Mouse (Mus musculus) lung, postnatal 25 days (tissue): ENCODE measurements at regions not wholly inside any gene's neighbourhood (a gene's known extent, or its start where the extent isn't known, plus 50 kb on each side); places are given as distances from the start of the nearest gene placed in this dataset.

Source experiments
- DNase-seq: peaks from one replicate; pipeline ENCODE4 v3.0.0; 2022; ENCODE audit warnings: low spot score

DNA sequence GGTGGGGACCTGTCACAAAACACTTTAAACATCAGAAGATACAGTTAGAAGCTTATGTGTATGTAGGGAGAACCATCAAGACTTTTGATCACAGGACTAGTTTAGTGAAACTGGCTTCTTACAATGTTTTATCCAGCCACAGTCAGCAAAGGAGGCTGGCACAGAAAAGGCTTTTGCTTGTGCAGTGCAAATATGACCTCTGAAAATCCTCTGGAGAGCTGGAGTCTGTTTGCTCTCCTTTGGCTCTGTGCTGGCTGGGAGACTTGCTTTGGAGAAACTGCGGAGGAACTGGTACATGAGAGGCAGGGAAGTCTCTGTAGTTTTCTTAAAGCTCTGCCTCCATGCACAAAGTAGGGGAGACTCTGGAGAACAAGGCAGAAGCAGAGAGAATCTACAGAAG is 497.2 kb upstream of the Pdzrn3 start:
- no peak for DNase-seq

DNA sequence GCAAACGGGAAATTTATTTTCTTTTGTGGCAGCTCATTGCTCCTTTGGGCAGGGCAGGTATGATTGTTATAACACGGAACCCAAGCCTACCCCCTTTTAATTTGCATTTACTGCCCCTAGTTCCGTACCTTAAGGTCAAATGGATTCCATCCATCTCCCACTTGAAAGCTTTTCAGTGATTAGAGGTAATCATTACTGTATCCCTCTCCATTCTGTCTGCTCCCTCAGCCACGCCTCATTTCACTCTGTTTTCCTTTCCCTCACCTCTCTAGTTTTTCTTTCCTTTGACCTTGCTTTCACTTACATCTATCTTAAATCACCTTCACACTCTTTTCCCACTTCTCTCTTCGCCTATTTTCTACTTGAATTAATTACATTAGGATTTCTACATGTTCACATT is 481.2 kb upstream of the Pdzrn3 start:
- no peak for DNase-seq

DNA sequence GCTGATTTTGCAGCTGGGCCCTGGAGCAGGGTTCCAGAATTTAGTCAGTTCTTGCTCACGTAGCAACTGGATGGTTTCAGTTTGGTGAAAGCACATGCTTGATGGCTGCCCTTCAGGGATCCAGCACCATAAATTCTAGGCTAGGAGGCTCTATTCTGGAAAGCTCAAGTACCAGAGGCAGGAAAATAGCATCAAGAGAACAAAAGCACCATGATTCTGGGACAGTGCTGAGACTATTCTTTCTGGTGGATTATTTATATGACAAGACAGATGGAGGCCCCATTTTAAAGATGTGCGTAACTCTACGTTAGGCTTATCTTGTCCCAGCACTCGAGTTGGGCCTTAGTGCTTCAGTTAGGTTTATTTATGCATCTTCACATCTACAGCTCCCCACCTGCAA is 463.0 kb upstream of the Pdzrn3 start:
- no peak for DNase-seq

DNA sequence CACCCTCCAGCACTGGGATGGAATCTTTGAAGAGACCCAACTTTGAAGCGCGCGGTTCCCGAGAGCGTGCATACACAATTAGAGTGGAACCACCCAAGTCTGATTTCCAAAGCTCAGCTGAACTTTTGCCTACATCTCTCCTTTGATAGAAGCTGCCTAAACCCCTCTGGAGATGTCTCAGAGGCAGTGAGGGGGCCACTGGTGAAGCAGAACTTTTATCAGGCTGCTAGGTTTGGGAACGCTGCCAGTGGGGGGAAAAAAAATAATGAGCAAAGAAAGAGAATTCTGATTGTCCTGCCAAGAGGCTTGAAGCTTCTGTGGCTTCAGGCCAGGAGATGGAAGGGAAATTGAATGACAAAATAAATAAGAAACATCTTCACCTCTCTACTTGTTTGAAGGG is 459.9 kb upstream of the Pdzrn3 start:
- DNase-seq, result no peak

DNA sequence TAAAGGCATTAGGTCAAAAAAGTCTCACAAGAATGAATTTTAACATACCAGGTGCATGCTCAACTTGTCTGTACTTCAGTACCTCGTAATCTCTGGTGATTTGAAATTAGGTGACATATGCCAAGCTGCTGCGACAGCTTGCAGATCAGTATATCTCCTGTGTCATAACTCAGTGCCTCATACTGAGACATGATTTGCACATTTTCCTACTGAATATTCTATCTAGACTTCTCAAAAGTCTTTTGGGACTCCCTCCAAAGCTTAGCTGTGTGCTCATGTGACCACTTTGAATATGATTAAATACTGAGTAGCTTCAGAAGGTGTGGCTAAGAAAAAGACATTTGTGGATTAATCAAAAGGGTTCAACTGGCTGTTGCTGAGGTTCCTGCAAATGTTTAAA is 416.3 kb upstream of the Pdzrn3 start:
- no peak for DNase-seq

DNA sequence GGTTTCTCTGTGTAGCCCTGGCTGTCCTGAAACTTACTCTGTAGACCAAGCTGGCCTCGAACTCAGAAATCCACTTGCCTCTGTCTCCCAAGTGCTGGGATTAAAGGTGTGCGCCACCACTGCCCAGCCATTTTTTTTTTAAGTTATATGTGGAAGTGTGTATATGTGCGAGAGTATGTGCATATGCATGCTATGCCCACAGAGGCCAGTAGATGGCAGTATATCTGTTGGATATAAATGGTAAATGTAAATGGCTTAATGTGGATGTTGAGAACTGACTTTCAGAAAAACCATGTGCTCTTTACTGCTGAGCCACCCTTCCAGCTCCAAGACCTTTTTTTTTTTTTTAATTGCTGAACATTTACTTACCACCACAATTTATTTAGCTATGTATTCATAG is 400.2 kb upstream of the Pdzrn3 start:
- no peak for DNase-seq

DNA sequence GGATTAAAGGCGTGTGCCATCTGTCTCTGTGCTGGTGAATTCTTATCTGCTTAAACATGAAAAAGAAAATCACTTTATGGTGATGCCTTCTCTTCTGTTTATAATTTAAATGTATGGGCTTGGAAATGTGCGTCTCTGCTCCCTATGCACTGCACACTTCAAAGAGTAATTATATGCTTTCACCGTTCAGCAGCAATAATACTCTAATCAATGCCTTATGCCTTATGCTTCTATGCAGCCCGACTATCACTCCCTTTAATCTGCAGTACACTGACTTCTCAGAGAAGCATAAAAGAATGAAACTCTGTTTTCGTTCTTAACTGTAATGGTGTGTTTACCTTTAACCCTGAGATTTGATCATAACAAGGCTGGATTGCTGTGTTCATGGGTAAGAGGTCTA is 395.5 kb upstream of the Pdzrn3 start:
- DNase-seq, result no peak

DNA sequence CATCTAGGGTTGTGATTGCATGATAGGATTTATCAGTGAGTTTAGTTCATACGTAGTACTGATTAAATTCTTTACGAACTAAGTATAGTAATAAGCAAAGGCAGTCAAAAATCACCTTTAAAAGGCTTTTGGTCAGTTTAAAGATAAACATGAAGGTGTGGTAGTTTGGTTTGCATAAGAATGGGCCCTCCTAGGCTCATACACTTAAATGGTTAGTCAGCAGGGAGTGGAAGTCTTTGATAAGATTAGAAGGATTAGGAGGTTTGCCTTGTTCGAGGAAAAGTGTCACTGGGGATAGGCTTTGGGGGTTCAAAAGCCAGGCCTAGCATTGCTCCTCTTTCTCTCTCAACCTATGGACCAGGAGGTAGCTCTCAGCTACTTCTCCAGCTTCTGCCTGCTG is 357.4 kb upstream of the Pdzrn3 start:
- DNase-seq, result no peak

DNA sequence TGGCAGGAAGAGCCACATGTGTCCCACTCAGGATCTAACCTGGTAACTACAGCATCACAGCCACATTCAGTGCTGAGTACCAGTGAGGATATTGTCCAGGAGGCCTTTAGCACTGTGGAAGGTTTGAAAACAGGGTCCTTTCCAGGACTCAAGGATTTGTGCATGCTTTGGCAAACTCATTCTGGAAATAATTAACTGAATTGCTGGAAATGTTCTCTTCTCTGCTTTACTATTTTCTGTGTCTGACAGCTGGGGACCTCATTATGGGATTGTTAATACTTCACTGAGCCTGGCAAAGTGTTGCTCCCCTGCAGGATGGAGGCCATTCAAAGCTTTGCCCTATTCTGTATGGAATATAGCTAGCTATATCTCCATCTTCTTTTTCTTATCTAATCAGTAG is 342.8 kb upstream of the Pdzrn3 start:
- DNase-seq, result no peak

DNA sequence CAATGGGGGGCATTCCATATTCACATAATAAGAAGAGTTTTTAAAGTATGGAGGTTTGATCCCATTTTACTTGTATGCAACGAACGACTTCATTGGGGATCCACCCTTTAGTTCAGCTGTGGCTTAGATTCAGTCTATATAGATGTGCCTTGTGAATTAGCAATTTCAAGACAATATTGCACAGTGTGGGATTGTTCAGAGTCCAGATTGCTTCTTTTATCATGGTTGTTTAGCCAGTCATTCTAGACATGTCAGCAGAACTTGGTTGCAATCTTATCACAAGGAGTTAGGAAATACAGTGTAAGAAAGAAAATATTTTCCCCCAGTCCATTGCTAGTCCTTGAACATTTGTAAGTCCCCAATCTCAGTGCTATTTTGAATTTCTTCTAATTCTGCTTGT is 312.0 kb upstream of the Pdzrn3 start:
- no peak for DNase-seq

DNA sequence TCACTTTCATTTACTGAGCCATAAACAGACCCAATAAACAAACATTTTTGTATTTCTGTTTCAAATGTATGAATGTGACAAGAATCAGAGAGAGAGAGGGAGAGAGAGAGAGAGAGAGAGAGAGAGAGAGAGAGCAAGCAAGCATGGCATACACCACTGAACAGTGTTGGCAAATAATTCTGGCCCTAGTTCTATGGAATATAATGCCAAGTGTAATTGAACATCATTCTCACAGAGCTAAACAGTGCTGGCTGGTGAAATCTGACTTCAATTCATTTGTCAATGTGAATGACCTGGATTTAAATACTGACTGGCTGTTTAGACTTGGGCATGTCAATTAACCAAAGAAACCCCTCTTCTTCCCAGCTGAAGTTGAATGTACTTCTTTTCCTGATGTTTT is 308.9 kb upstream of the Pdzrn3 start:
- DNase-seq, result no peak

DNA sequence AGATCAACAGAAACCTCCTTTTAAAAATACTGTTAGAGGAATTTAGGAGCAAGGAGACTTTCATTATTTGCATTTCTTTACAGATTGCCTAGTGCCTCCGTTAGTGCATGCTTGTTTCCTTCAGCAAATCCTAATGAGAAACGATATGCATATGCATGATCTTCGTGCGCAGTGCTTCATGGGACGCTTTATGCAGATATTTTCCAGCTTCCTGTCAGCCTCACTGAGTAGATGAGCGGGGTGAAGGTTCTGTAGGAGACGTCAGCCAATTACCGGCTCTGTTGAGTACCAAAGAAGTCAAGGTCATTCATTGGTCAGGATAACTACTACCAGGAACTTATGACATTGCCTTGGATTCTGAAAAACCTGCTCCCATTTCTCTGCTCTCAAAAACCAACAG is 308.0 kb upstream of the Pdzrn3 start:
- no peak for DNase-seq

DNA sequence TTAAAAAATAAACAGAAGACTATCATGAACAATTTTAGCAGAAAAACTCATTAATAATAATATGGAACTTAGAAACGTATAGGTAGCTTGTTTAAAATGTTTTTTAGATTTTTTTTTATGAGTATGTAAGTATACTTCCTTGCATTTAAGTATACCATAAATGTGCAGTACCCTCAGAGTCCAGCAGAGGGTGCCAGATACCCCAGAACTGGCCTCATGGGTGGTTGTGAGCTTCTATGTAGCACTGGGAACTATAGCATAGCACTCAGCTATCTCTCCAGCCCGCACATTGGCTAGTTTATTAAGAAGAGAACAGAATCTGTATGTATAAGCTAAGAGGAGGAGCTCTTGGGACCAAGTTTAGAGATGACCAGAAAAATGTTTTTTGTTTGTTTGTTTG is 306.7 kb upstream of the Pdzrn3 start:
- DNase-seq, result no peak

DNA sequence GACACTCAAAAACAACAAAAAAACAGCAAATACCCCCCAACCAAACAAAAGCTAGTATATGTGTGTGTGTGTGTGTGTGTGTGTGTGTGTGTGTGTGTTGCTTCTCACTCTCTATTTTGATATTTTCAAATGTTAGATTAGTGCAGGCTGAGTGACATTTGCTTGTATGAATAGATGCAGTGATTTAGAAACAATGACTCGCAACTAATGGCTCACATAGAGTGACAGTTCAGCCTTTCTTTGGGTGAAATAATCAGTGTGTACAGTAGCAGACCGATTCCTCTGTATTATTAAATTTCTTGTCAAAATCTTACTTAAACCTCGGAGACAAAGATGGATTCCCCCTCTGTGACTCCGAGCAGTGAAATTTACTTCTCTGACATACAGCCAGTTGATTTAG is 297.1 kb upstream of the Pdzrn3 start:
- DNase-seq, result no peak

DNA sequence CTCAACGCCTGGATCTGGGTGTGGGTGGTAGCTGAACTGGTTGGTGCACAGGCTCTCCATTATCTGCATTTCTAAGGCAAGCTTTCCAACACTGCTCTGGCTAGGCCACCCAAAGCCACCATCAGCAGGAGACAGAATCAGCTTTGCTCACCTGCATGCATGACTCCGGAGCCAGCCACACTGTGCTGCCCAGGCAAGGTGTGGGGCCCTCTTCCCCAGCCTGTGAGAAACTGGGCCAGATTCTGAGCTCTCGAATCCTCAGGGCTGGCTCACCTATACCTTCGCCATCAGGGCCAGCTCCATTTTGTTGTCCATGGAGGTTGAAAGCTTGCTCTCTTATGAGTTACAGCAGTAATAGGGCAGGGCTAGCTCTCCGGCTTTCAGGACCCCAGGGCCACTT is 293.1 kb upstream of the Pdzrn3 start:
- no peak for DNase-seq

DNA sequence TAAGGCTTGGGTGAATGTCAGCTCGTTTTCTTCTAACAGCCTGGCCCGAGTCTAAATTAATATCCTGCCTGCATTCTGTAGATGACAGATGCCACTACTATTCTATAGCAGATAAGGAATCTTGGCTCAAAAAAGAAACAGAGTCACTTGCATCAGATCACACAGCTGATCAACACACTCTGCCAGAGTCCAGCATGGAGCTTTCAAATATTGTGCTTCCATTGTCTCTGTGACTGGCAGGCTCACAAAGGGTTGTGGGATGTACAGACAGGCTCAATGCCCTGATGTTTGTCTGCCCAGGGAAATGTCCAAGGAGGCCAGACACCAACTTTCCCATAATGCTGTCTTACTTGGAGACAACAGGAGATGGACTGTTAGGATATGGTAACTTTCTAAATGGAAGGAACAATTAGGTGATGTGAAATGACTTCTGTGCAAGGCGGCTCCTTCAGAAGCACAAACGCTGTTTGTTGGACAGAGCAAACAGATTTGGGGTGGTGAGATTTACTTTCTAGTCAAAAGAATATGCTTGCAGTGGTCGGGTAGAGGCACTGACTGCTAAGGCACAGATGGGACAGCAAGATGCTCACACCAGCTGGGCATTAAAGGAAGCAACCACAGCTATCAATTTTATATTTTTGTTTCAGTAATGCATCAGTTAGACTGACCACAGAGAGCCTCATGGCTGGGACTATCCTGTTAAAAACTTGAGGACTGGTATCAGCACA is 291.6 kb upstream of the Pdzrn3 start:
- no peak for DNase-seq

DNA sequence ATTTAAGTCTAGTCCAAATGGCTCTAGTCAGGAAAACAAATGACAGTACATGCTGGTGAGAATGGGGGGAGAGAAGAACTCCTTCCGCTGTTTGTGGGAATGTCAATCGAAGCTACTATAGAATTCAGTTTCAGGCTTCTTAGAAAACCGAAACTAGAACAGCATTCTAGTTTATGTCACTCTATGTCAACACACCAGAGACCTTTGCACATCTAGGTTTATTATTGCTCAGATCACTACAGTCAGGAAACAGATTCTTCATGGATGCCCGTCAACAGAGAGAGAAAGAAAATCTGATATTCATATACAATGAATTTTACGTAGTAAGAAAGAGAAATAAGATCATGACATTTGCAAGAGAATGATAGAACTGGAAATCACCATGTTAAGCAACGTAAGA is 276.7 kb upstream of the Pdzrn3 start:
- DNase-seq, result no peak

DNA sequence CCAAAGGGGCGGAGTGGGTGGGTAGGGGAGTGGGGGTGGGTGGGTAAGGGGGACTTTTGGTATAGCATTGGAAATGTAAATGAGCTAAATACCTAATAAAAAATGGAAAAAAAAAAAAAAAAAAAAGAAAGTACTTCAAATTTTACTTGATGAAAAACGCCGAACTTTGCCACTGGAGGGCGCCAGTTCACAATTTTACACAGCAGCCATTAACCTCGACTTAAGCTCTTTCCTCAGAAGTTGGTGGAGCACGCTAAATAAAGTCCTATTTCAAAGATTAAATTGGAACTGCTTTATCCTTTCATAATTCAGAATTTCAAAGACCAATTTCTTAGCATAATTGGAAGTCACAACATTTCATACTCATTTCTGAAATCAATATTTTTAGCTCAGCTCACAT is 272.7 kb upstream of the Pdzrn3 start:
- peak; percentile 25 for DNase-seq

DNA sequence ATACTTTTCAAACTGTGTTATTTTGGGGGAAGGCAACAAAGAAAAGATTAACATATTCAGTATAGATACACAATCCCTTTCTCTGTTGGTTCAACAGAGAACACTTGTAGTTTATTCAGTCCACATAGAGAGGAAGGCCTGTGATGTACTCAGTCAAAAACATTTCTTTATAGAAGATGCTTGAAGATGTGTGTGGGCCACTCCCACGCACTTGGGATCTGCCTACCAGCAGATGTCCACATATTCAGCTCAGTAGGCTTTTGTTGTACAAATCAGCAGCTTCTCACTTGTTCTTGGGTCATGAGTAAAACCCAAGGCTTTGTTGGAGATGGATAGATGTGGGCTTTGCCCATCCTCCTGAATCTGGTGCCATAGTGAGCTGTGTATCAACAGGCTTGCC is 239.6 kb upstream of the Pdzrn3 start:
- DNase-seq, result no peak

DNA sequence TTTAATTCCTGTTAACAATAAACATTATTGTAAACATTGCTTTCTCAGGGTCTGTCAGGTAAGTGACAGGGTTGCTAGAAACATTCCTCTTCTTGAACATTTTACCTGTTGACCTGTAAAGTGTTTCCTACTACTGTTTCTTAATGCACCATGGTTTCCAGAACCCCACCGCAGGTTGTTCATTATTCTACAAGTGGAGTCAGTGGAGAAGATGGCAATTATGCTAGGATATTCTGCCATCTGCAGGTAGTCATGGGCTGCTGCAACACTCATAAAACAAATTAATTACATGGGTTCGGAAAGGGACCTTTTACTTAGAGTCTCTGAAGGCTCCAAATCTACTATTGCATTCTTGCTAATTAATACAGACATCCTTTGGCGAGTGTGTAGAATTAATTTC is 239.1 kb upstream of the Pdzrn3 start:
- no peak for DNase-seq

DNA sequence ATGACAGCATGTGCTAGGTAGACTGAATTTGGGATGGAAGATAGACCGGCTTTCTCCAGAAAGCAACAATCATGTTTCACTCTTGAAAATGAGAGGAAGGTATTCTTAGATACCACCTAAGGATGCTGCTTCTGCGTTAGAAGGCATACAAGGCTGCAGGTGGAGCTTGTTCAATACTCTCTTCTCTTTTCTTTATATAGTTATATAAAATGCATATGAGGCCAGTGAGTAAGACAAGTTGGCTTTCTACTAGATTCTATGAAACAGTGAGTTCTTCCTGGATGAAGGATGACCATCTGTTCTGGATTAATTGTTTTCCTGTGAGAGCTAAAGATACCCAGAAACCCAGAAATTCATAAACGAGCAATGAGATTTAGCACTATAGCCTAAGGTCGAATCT is 231.3 kb upstream of the Pdzrn3 start:
- no peak for DNase-seq

DNA sequence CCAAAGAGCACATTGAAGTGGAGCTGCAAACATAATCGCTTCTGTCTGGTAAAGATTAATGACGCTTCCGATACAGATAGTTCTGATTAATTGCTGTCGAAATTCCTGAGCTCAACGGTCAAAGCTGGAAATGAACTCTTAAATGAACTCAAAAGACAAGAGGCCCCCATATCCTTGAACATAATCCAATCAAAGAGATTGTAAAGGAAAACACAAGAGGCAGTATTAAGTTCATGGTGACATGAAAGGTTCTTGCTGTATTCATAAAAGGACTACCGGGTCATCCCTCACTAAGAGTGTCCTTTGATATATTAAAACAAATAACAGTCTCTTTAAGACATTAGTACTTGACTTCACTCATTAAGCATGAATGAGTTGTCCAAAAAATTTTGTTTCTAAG is 225.4 kb upstream of the Pdzrn3 start:
- DNase-seq, result no peak

DNA sequence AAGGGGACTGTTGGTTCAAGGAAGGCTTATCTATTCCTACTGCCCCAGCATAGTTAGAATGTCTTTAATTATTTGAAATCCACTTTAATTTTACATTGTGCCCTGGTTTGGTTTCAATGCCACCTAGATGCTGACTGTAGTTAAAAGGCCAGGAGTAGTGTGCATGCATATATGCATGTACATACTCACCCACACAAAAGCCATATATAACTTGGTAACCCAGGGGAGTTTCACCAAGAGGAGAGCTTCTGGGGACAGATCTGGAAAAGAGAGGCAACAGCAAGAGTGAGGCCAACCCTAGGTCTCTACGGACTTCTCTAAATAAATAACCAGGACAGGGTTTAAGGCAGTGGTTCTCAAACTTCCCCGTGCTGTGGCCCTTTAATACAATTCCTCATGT is 219.3 kb upstream of the Pdzrn3 start:
- no peak for DNase-seq

DNA sequence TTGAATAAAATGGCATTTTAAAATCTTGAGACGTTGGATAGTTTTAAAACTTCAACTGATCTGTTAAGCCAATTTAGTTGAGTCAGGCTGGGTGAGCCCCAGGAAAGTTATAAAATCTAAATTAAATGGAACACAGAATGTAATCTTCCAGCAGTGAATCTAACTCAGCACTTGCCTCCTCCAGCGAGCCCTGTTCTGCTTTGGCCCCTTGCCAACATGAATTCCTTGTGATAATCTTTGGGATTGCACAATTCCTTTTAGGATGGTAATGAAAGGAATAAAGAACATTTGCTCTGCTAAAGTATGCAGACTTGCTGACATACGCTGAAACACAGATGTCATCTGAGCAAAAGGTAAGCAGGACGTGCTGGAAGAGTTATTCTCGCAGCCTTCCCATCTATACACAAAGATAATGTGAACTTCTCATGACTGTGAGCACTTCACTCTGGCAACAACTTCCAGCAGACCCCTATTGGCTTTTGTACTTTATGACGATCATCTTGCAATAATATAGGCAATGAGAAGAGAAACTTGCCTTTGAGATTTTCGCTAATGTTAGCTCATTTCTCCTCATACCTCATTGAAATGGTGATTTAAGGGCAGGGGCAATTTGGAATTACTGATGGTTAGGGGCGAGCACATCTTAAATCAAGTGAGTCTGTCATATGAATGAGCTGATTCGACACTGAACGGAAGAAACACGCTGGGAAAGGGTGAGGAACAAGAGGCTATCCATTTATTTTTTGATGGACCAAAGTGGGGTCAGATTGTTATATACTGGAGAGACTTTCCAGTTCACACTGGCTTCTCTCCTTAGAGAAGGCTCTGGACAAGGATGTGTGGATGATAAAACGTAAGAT is 216.3 kb upstream of the Pdzrn3 start:
- peak; percentile 30 for DNase-seq
